Mouse (Mus musculus) left cerebral cortex, adult 9 months (tissue): ENCODE measurements at regions not wholly inside any gene's neighbourhood (a gene's known extent, or its start where the extent isn't known, plus 50 kb on each side); places are given as distances from the start of the nearest gene placed in this dataset.

Experiments
- DNase-seq, 2 experiments: peaks; one replicate each; pipeline ENCODE4 v3.0.0; 2022; ENCODE audit warnings: low spot score in 2 of 2

DNA sequence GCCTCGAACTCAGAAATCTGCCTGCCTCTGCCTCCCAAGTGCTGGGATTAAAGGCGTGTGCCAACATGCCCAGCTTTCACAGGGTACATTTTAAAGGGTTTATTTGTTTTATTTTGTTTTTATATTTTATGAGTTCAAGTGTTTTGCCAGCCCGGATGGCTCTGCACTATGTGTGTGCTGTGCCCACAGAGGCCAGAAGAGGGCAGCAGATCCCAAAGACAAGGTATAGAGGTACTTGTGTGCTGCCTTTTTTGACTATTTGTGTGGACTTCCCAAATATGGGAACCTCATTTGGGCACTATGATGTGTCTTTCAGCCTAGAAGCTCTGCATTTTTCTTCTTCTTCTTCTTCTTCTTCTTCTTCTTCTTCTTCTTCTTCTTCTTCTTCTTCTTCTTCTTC lies 176.4 kb upstream of the Azi2 start:
- DNase-seq, result no peak

DNA sequence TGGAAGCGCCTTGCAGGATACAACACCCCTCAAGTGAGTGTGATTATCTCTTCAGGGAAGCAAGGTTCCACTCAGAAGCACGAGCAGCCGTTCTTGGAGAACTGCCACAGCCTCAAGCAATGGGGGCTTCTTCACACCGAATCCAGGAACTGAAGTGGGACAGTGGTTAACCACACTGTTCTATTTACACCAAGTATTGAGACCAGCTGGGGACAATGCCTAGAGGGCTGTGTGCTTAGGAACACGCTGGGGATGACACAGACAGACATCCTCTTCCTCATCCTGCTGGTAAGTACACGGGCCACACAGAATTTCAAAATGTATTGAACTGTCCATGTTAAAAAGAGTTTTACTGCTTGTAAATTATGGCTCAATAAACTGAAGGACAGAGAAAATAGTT lies 177.0 kb upstream of the Azi2 start:
- no peak for DNase-seq

DNA sequence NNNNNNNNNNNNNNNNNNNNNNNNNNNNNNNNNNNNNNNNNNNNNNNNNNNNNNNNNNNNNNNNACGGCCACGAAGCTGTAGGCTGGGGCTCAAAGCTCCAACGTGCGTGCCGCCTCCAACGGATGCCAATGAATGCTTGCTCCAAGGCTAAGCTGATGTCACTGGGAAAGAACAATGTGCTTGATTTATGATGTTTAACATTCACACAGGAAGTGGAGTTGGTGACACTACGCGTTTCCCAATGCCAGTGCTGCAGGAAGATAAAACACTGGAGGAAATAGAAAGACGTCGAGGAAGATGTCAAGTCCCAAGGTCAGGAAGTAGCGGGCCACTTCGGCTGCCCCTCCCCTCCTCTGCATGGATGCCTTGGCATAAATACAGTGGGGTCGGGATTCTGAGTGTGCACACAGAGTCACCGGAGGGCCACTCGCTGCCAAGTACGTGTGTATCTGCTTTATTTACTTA lies 180.7 kb upstream of the Azi2 start:
- DNase-seq, result no peak

DNA sequence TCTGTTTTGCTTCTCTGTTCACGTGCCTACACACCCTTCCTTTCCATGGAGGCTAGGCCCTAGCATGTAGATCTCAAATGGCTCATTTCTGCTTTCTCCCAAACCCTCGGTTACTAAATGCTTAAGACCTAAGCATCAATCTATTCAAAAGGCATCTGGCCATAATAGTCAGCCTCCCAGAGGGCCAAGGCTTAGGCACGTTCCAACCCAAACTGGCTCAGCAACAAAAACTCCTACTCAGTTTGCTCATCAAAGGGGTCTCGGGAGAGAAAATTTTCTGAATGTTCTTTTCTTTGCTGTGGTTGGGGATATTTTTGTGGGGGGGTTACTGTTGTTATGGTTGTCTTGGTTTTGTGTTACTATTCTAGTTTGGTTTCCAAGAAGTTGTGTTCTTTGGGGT lies 196.8 kb upstream of the Azi2 start:
- no peak for DNase-seq

DNA sequence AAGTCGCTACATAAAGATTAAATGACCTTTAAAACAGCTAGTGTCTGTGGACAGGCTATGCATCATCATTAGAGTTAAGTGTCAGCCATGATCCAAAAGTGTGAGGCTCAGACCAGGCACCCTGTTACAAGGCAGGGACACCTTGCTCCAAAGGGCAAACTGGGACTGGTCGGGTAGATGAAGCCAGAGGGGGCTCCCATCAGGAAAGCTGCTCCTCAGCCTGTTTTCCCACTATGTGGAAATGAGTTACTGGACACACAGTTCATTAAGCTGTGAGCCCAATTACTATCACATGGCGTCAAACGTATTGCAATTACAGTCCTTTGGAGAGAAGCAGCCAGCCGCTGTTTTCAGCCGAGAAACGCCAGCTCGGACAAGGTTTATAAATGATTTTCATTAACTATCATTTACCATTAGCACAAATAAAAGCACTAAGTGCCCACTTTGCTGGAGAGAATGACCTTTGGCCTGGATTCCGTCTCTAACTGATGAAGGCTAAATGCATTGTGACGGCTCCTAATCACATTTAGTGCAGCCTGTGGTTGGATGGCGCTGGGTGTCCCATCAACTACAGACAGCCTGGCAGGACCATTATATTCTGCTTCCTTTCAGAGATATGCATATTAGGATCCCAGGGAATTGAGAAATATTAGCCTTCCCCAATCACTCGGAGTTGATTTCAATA lies 203.5 kb upstream of the Azi2 start:
- DNase-seq, result no peak

- DNase-seq, result no peak
Measured at GRCm38 (mm10) chr9:117833586-117833985, 203.9 kb upstream of the Rbms3 start.

DNA sequence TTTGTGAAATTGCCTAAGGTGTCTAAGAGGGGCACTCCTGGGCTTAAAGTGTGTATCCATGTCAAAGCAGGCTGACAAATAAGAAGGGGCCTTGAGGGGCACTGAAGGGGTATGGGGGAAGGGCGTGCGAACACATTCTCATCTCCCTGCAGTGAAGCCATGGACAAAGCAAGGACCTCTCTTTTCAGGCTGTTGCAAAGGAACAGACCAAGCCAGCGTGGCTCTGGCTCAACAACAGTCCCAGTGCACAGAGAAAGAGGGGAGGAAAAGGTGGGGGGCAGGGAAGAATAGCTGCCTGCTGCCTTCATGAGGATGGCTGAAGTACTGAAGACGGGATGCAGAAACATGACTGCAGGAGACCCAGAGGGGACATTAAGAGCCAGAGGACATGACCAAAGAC lies 184.9 kb upstream of the Rbms3 start:
- no peak for DNase-seq

DNA sequence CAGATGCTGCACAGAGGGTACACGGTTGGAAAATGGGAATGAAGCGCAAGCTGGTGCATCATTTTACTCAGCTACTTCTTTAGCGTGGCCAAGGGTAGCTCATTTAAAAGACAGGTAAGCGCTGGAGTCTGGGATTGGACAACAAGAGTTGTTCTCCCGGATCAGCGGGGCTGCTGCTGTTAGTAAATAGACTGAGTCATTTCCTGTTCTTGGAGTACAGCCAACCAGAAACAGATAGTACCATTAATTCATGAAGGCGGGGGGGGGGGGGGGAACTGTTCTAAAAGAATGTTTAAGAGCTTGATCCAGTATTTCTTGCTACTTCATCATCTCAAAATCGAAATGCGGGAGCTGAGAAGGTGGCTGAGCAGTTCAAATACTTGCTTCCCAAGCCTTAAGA lies 183.5 kb upstream of the Rbms3 start:
- DNase-seq, result no peak

GRCm38 (mm10) chr9:117805812-117806211 lies 176.1 kb upstream of the Rbms3 start:
- DNase-seq, result no peak

DNA sequence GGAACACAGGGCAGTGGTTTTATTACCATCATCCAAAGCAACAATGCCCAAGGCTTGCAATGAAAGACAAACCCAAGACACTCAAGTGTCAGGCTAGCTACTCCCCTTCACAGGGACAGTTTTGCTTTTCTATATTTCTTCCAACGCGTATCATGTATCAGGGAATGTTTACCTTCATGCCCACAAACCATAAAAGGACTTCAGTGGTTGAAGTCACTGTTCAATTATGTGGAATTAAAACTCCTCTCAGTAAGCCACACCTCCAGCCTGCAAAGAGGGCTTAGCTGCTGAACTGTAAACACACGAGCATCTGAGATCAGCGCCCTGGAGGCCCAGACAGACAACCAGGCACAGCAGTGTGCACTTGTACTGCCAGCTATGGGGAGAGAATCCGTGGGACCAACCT lies 154.5 kb upstream of the Rbms3 start:
- no peak for DNase-seq

- DNase-seq, result no peak
Measured at GRCm38 (mm10) chr9:117754651-117755050, 124.9 kb upstream of the Rbms3 start.

DNA sequence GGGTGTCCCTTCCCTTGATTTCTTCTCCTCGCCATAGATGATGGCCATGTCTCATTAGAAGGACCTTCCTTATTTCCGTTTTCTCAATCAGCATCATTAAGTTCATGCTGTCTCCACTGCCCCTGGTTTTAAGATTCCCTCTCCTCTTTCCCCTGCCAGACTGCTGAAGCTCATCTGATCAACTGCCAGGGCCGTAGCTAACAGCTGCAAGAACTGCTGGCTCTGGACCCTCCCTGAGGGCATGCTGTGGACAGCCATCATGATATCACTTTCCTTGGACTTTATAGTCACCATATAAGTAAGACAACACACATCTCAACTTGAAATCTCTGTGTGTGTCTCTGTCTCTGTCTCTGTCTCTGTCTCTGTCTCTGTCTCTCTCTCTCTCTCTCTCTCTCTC lies 123.8 kb upstream of the Rbms3 start:
- no peak for DNase-seq

DNA sequence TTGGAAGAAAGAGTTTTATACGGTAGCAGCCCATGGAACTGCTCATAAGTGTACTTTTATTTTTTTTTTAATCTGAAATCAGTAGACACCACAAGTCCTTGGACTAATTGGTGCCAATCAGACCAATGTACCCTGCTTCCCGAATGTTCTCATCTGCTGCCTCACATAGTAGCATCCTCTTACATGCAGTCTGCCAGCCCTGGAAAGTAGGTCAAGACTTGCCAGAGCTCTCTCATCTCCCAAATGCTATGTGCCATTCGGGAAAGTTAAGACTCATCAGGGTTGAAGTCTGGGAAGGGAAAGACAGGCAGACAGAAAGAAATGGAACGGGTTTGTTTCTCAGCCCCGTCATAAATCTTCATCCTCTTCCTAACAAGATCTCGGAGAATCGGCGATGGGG lies 115.2 kb upstream of the Rbms3 start:
- no peak for DNase-seq

DNA sequence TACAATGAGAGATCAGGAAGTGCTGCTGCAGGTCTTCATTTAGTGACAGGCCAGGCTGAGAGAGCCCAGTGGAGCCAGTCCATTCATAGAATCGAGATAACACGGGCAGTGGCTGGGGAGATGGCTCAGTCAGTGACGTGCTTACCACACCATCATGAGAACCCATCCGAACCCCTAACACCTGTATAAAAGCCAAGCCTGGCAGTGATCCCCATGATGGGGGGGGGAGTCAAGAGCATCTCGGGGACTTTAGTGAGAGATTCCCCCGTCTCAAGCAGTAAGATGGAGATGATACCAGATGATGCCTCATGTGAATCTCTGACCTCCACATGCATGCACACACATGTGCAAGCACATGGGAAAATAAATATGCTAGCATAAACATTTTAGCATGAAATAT lies 99.7 kb upstream of the Rbms3 start:
- no peak for DNase-seq

GRCm38 (mm10) chr9:117720161-117720598 lies 90.5 kb upstream of the Rbms3 start:
- DNase-seq, result no peak

- DNase-seq, result no peak
Measured at GRCm38 (mm10) chr9:117717346-117717745, 87.6 kb upstream of the Rbms3 start.

- no peak for DNase-seq
Measured at GRCm38 (mm10) chr9:117716476-117716875, 86.8 kb upstream of the Rbms3 start.

- DNase-seq, result no peak
Measured at GRCm38 (mm10) chr9:117714741-117715675, 85.3 kb upstream of the Rbms3 start.

- DNase-seq, result no peak
Measured at GRCm38 (mm10) chr9:117713121-117713520, 83.4 kb upstream of the Rbms3 start.

GRCm38 (mm10) chr9:117711793-117712192 lies 82.1 kb upstream of the Rbms3 start:
- DNase-seq, result no peak

- DNase-seq, result no peak
Measured at GRCm38 (mm10) chr9:117710966-117711365, 81.3 kb upstream of the Rbms3 start.

DNA sequence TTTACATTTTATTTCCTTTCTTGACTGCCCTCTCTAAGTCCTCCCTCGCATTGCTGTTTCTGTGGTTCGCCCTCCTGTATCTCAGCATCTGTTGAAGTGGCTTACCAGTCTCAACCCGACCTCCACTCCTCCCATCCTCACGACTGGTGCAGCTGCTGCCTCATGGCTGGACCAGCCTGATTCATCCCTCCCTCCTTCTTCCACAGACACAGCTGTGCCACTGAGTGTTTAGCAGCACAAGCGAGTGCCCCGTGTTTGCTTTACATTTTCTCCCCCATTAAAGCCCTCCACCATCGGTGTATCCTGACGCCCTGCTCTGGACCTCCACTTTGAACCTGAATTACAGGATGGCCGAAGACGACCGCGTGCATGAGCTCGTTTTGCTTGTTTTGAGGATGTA lies 80.0 kb upstream of the Rbms3 start:
- no peak for DNase-seq

DNA sequence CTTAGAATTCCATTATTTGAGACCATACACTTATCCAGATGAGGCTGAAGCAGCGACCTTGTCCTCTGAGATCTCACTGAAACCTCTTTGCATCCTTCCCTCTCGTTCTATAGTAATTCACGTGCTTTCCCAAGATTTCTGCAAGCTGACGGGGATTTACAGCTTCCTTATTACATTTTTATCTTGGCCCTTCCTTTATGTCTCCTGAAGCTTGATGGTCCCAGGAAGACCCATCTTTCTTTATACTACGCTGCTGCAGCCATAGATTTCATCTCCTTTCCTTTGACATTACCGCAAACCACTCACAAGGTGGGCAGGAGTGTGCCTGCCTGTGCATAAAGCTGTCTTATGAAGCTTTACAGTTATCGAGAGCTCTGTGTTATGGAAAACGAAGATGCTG lies 63.3 kb upstream of the Rbms3 start:
- DNase-seq, result no peak
